Mouse (Mus musculus) granulocyte monocyte progenitor cell, adult 5-6 weeks (primary cell): Measurements from ENCODE around the gene Aldh3a1. TPM values are rescaled to one million over a fixed set of nuclear protein-coding genes. Genes with fewer than 3 reads are reported as not detected.
"Not testable (repeated sequence)": the region's sequence is repeated elsewhere in the genome, so short reads cannot be mapped to it uniquely, and the experiment has no call there.

ENCODE experiments used
- ATAC-seq: replicated peaks from 2 replicates; pipeline ENCODE4 v1.8.0; 2016; ENCODE audit warnings: mild to moderate bottlenecking, moderate TSS enrichment, inconsistent platforms; ENCODE audit not compliant: poor library complexity, severe bottlenecking
- total RNA-seq, 2 experiments: library from RNA; stranded (forward) in 1 of 2; stranded (reverse) in 1 of 2; fragments of 200-712, 200-1000 nt in 1 of 2; fragments of >200 nt in 1 of 2; fragmentation: Nextera tagmentation in 1 of 2; gene quantifications; 2 replicates each; pipeline ENCODE4 v1.2.3; 2014 to 2017

The Aldh3a1 gene
- total RNA-seq (2014; fragmentation: Nextera tagmentation) (not detected in 2 replicates), total RNA-seq (2017) (not detected in 2 replicates)

- ATAC-seq = no peak
Observed at GRCm38 (mm10) chr11:61207487-61208246, at the start of gene Aldh3a1. Gene Aldh3a1 (plus strand): TSS chr11:61207537.

DNA sequence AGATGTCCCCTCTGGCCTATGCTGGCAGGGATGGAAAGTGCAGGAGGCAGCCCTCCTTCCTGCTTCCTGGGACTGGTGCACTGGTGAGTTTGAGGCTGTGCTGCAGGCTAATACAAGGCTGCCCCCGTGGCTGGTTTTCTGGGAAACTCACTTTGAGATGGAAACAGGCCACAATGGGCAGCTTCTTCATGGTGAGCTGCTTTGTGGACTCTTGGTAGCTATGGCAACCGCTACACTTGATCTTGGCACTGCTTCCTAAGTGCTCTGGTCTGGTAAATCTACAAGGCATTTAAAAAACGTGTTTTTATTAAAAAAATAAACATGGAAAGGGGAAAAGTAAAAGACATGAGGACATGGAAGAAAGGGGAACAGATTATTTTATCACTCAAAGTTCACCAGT, 49.2 kb upstream of the Aldh3a1 start:
- ATAC-seq = no peak

DNA sequence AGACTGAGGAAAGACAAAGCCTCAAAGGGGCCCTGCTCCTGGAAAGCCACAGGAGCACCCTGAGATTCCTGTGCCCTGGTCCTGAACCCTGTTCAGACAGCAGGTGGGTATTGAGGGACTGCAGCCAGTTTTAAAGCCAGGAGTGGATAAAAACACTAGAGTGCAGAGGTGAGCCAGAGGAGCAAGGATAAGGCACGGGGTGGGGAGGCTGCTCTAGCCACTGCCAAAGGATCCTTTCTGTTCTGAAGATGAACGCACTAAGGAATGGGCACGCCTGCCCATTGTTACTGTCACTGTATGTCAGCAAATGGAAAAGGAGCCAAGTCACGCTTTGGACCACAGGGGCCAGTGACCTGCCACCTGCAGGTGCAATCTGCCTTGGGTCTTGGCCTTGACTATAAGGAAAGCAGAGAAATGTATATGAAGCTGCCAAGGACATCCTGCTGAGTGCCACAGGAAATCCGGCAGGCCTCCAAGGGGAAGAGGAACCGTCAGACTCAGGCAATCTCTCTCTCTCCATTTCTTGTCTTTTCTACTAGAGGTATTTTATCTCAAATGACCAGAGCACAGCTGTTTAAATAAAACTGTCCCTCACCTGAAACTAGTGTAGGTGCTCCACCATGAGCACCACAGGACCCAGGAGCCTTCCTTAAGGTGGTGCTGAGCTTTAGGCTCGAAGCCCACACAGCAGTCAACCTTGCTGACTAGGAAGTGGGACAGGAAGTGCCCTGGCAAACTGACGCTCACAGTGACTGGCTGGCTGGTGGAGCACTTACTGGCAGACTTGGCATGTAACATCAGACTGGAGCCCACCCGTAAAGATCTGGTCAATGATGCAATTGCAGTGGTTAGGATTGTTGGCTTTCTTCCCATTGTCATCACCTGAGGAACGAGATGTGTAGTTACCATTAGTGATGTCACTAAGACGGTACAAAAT, 47.3 kb upstream of the Aldh3a1 start:
- ATAC-seq = peak; percentile 78

DNA sequence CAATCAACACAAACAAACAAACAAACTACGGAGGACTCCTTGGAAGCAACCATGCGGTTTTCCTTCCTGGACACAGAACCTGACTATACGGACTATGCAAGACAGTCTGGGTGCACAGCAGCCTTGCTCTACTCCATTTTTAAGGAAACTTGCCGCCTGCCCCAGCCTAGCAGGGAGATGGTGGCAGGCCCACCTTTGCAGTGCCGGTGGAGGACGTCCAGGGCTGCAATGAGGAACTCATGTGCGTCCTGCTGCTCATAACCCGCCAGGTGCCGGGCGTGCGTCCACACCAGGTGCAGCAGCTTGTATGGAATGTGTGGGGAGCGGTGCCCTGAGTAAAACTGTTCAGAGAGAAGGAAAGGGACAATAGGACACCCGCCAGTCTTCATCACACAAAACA, 46.2 kb upstream of the Aldh3a1 start:
- ATAC-seq = no peak

DNA sequence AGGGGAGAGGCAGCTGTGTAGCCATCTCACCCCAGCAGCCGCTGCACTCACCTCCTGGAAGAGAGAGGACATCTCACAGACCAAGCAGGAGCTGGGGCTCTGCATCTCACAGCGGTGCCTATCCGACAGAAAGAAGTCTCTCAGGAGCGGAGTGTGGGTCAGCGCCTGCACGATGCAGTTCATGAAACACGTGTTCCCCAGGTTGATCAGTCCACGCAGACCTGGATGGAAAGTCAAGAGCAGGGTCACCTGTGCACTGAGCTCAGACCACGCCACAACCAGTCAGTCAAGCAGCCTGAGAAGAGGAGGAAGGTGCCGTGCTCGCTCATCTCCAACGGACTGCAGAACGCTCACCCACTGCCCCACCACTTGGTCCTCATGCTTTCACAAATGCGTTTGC, 44.6 kb upstream of the Aldh3a1 start:
- ATAC-seq = no peak

- ATAC-seq = no peak
Observed at GRCm38 (mm10) chr11:61163341-61163740, 44.0 kb upstream of the Aldh3a1 start.

GRCm38 (mm10) chr11:61164366-61164765, 43.0 kb upstream of the Aldh3a1 start:
- ATAC-seq = no peak

- no peak for ATAC-seq
Observed at GRCm38 (mm10) chr11:61164881-61165280, 42.5 kb upstream of the Aldh3a1 start.

DNA sequence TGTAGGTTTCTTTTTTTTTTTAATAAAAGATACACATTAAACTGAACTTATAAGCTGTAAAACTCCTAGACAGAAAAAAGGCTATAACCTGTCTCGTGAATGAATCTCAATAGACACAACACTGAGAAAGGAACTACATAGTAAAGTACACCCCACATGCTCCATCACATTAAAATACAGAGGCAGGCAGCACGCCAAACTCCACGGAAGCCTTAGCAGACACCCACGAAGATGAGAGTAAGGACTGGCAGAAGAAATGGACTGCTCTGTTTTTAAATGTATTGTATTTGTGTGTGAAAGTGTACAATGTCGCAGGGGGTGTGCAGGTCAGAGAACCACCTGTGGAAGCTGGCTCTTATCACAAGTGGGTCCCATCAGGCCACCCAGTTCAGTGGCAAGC, 37.2 kb upstream of the Aldh3a1 start:
- ATAC-seq = no peak

- ATAC-seq = not testable (repeated sequence)
Observed at GRCm38 (mm10) chr11:61173477-61173876, 33.9 kb upstream of the Aldh3a1 start.

- ATAC-seq = peak; percentile 38
Observed at GRCm38 (mm10) chr11:61174291-61174820, 33.0 kb upstream of the Aldh3a1 start.

DNA sequence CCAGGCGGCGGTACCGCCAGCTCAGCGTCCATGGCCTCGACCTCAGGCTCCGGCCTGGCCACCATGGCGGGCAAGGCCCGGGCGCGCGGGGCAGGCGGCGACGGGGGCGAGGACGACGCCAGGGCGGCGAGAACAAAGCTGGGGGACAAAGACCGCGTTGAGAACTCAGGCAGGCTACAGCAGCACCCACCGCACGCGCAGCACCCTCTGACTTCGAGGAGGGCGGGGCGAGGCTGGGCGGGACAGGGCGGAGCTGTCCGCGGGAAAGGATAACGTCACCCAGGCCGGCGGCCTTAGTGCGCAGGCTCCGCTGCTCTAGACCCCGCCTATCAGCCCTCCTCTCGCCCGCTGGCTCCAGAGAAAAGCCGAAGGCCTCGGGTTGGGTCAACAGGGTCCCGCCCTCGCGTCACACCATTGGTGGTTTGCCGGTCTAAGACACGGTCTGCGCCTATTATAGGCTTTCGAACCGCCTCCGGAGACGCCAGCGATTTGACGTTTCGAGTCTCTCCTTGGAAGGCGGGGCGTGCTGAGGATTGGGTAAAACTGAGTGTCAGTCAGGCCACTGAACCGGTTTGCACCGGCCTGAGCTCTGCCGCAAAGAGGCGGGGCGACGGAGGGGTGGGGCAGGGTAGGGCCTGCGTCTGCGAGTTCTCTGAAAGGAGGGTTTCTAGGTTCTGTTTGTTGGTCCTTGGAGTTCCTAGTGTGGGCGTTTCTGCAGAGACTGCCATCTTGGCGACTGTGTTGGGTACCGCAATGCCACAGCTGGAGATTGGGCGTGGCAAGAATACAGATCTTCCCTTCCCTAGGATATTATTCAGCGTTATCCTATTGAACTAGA, 32.3 kb upstream of the Aldh3a1 start, which contains the start of gene Usp22:
Gene Usp22, minus strand, starts transcription at position 235 of the 838 bp plus-strand sequence.
- ATAC-seq = peak; percentile 86

GRCm38 (mm10) chr11:61175778-61176177, 31.6 kb upstream of the Aldh3a1 start:
- ATAC-seq = no peak

- peak; percentile 43 for ATAC-seq
Observed at GRCm38 (mm10) chr11:61176321-61176720, 31.0 kb upstream of the Aldh3a1 start.

DNA sequence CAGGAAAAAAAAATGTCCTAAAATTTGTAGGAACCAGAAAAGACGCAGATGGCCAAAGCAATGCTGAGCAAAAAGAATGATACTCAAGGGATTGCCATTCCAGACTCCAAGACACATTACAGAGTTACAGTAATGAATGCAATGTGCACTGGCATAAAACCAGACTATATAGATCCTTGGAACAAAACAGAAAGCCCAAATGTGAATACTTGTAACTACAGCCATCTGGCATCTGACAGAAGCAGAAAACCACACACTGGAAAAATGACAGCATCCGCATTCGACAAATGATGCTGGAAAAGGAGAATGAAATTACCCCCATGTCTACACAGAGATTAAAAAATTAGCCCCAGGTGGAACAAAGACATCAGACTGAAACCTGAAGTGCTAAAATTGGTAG, 27.0 kb upstream of the Aldh3a1 start:
- ATAC-seq = no peak

- no peak for ATAC-seq
Observed at GRCm38 (mm10) chr11:61181624-61182023, 25.7 kb upstream of the Aldh3a1 start.

DNA sequence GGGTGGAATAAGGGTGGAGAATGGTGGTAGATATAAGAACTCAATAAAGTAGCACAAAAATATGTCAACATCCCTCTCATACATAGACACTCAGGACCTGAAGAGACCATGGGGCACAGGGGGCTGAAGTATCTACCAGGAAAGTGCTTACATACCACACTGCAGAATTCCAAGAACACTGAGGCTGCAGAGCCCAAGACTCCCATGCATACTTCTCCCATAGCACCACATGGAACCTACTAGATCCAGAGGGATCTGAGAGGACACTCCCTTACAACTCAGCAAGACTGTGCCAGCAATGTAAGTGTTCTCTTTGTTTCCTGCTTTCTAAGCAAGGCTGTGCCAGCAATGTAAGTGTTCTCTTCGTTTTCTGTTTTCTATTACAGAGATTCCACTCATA, 23.5 kb upstream of the Aldh3a1 start:
- no peak for ATAC-seq

- ATAC-seq = no peak
Observed at GRCm38 (mm10) chr11:61190776-61191175, 16.6 kb upstream of the Aldh3a1 start.

- ATAC-seq = not testable (repeated sequence)
Observed at GRCm38 (mm10) chr11:61192123-61192522, 15.2 kb upstream of the Aldh3a1 start.

DNA sequence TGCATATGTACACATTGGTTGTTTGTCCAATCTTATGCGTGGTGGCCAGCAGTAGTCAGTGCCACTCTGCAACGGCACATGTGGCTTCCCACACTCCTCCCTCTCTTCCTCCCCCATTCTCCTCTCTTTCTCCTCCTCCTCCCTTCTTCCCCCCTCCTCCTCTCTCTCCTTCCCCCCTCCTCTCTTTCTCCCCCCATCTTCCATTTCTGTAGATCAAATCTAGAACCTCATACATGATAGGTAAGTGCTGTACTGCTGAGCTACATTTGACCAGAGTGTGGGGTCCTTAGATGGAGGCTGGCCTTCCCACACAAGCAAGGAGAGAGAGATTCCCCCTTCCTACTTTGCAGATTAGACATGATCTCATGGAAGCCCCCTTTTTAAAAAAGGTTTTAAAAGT, 14.6 kb upstream of the Aldh3a1 start:
- no peak for ATAC-seq
